Mouse (Mus musculus): ENCODE data around the gene Dnajb13. TPM values are rescaled to one million over a fixed set of nuclear protein-coding genes. Genes with fewer than 3 reads are reported as not detected.

Gene Dnajb13
- polyA plus RNA-seq, 1 experiment from 2014 or later: 7.1 TPM

GRCm38 (mm10) chr7:100496371-100496770 lies 18.4 kb downstream of the Dnajb13 start:
- no peak overlapping the region for H3K9ac ChIP-seq (ENCODE audit: low read depth, low read length)
- H3K27me3 ChIP-seq (ENCODE audit: control insufficient read depth, insufficient read depth, low read length): peaks cover 4% of the 10 kb centered on the region; the same call in 1 of the 2 replicates
- H3K4me1 ChIP-seq (replicated peaks; ENCODE audit: control insufficient read depth, insufficient read depth, low read length): peaks cover 8% of the 10 kb centered on the region; the same call in 1 of the 2 replicates
- H3K4me2 ChIP-seq (replicated peaks; ENCODE audit: low read depth, low read length): no peak overlapping the region
- no peak for ATAC-seq (ENCODE audit: low FRiP score)
- DNase-seq (ENCODE audit: low spot score): no peak
- H3K4me3 ChIP-seq (ENCODE audit: low read depth, low read length): no peak overlapping the region
- H3K9me3 ChIP-seq (ENCODE audit: control insufficient read depth, low read length): no peaks in the 10 kb centered on the region
- H3K27ac ChIP-seq (ENCODE audit: low read depth, low read length): no peak overlapping the region
- WGBS: 87% methylated on average over 6 of the region's 6 CpGs
- H3K36me3 ChIP-seq (ENCODE audit: control insufficient read depth, insufficient read depth, low read length): no peaks in the 10 kb centered on the region

DNA sequence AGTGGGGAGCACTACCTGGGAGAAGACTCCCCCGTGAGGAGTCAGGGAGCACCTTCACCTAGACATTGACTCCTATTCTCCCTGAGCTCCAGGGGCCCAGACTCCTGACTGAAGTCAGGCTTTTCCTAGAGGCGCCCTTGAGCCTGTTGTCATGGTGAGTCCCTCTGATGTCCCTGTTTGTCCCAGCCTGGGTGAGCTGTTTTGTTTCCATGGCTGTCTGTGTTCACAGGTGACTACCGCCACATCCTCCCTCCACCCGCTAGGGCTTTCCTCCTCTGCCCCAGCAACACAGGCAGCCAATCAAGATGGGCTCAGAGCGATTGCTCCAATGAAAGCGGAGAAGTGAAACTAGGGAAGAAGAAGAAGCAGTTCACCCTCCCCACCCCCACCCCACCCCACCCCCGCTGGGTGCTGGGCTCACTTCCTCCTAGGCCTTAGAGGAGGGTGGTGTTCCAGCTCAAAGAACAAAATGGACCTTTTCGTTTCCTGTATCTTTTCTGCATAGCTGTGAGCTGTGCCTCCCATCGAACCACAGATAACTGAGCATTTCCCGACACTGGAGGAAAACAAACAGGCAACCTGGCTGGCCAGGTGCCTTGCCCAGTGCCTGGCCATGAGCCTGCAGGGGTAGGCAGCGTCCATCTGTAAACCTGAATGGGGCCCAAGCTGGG lies 19.0 kb downstream of the Dnajb13 start:
- WGBS: 28% methylated on average over 11 of the region's 11 CpGs
- ATAC-seq (ENCODE audit: low FRiP score) (peak; percentile 45), DNase-seq (ENCODE audit: low spot score) (peak; percentile 46)
- Histone ChIP-seq H3K4me3 (ENCODE audit: low read depth, low read length) (peak overlapping the region; percentile 9; the same call in 1 of the 2 replicates), H3K9me3 (ENCODE audit: control insufficient read depth, low read length) (no peaks in the 10 kb centered on the region), H3K27ac (ENCODE audit: low read depth, low read length) (peak overlapping the region; percentile 76), H3K36me3 (ENCODE audit: control insufficient read depth, insufficient read depth, low read length) (no peaks in the 10 kb centered on the region), H3K4me2 (replicated peaks; ENCODE audit: low read depth, low read length) (peak overlapping the region; percentile 30; the same call in 1 of the 2 replicates), H3K27me3 (ENCODE audit: control insufficient read depth, insufficient read depth, low read length) (peaks cover 4% of the 10 kb centered on the region; the same call in 1 of the 2 replicates), H3K4me1 (replicated peaks; ENCODE audit: control insufficient read depth, insufficient read depth, low read length) (peaks cover 8% of the 10 kb centered on the region; the same call in 1 of the 2 replicates), H3K9ac (ENCODE audit: low read depth, low read length) (no peak overlapping the region)

DNA sequence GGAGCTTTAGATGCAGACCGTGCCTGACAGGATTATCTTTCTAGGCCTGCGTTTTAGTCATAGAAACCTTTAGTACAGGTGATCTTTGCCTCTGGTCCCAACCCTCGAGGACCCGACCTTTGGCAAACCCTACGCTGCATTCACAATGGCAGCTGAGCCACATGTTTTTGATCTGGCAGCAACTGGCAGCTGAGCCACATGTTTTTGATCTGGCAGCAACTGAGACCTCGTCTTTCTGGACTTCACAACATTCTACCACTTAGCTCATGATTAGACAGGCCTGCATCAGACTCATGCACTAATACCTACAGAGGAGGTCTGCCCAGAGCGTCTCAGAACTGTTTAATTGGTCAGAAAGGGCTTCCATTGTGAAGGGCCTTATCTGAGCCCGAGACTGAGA lies 19.7 kb downstream of the Dnajb13 start:
- H3K9me3 ChIP-seq (ENCODE audit: control insufficient read depth, low read length): no peaks in the 10 kb centered on the region
- H3K27ac ChIP-seq (ENCODE audit: low read depth, low read length): peak overlapping the region; percentile 76
- ATAC-seq (ENCODE audit: low FRiP score): no peak
- DNase-seq (ENCODE audit: low spot score): peak; percentile 38
- H3K36me3 ChIP-seq (ENCODE audit: control insufficient read depth, insufficient read depth, low read length): no peaks in the 10 kb centered on the region
- H3K27me3 ChIP-seq (ENCODE audit: control insufficient read depth, insufficient read depth, low read length): peaks cover 4% of the 10 kb centered on the region; the same call in 1 of the 2 replicates
- H3K4me3 ChIP-seq (ENCODE audit: low read depth, low read length): peak overlapping the region; percentile 9; the same call in 1 of the 2 replicates
- WGBS: 49% methylated on average over 8 of the region's 8 CpGs
- H3K4me1 ChIP-seq (replicated peaks; ENCODE audit: control insufficient read depth, insufficient read depth, low read length): peaks cover 8% of the 10 kb centered on the region; the same call in 1 of the 2 replicates
- H3K9ac ChIP-seq (ENCODE audit: low read depth, low read length): no peak overlapping the region
- H3K4me2 ChIP-seq (replicated peaks; ENCODE audit: low read depth, low read length): peak overlapping the region; percentile 30; the same call in 1 of the 2 replicates

DNA sequence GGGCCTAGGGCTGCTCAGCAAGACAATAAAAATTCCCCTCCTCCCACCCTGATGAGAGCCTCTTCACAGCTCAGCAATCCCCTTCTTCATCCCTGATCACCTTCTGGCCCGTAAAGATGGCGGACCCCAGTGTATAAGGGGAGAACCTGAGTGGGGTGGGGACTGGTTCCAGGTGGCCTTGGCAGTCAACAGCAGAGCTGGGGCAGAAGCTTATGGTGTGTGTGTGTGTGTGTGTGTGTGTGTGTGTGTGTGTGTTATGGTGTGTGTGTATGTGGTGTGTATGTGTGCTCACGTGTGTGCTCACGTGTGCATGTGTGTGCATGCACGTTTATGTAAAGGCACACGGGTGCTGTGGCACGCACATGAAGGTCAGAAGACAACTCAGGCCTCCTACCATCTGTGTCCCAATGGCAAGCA lies 20.3 kb downstream of the Dnajb13 start:
- Histone ChIP-seq H3K4me3 (ENCODE audit: low read depth, low read length) (peak overlapping the region; percentile 40), H3K9ac (ENCODE audit: low read depth, low read length) (no peak overlapping the region), H3K4me1 (replicated peaks; ENCODE audit: control insufficient read depth, insufficient read depth, low read length) (peaks cover 8% of the 10 kb centered on the region; the same call in 1 of the 2 replicates), H3K36me3 (ENCODE audit: control insufficient read depth, insufficient read depth, low read length) (no peaks in the 10 kb centered on the region), H3K4me2 (replicated peaks; ENCODE audit: low read depth, low read length) (peak overlapping the region; percentile 73), H3K27me3 (ENCODE audit: control insufficient read depth, insufficient read depth, low read length) (peaks cover 4% of the 10 kb centered on the region; the same call in 1 of the 2 replicates), H3K9me3 (ENCODE audit: control insufficient read depth, low read length) (no peaks in the 10 kb centered on the region), H3K27ac (ENCODE audit: low read depth, low read length) (no peak overlapping the region; the same call in 1 of the 2 replicates)
- no peak for DNase-seq (ENCODE audit: low spot score)
- WGBS: 92% methylated on average over 7 of the region's 7 CpGs
- no peak for ATAC-seq (ENCODE audit: low FRiP score)

- H3K4me1 ChIP-seq (replicated peaks; ENCODE audit: control insufficient read depth, insufficient read depth, low read length): peaks cover 8% of the 10 kb centered on the region; the same call in 1 of the 2 replicates
- H3K4me3 ChIP-seq (ENCODE audit: low read depth, low read length): peak overlapping the region; percentile 40
- peak; percentile 23; the same call in 1 of the 2 replicates for ATAC-seq (ENCODE audit: low FRiP score)
- 42% methylated on average over 19 of the region's 19 CpGs for WGBS
- H3K9me3 ChIP-seq (ENCODE audit: control insufficient read depth, low read length): no peaks in the 10 kb centered on the region
- no peak overlapping the region for H3K9ac ChIP-seq (ENCODE audit: low read depth, low read length)
- H3K36me3 ChIP-seq (ENCODE audit: control insufficient read depth, insufficient read depth, low read length): no peaks in the 10 kb centered on the region
- peak; percentile 40 for DNase-seq (ENCODE audit: low spot score)
- peaks cover 4% of the 10 kb centered on the region; the same call in 1 of the 2 replicates for H3K27me3 ChIP-seq (ENCODE audit: control insufficient read depth, insufficient read depth, low read length)
- H3K4me2 ChIP-seq (replicated peaks; ENCODE audit: low read depth, low read length): peak overlapping the region; percentile 73
- no peak overlapping the region; the same call in 1 of the 2 replicates for H3K27ac ChIP-seq (ENCODE audit: low read depth, low read length)
Measured at GRCm38 (mm10) chr7:100493484-100494414, 21.0 kb downstream of the Dnajb13 start.

- H3K27me3 ChIP-seq (ENCODE audit: control insufficient read depth, insufficient read depth, low read length): peaks cover 4% of the 10 kb centered on the region; the same call in 1 of the 2 replicates
- no peaks in the 10 kb centered on the region for H3K9me3 ChIP-seq (ENCODE audit: control insufficient read depth, low read length)
- H3K27ac ChIP-seq (ENCODE audit: low read depth, low read length): peak within 1 kb of the TSS; percentile 17; the same call in 1 of the 2 replicates
- under 1% methylated on average over 27 of the region's 27 CpGs for WGBS
- H3K4me2 ChIP-seq (replicated peaks; ENCODE audit: low read depth, low read length): peak within 1 kb of the TSS; percentile 73
- peaks cover 8% of the 10 kb centered on the region; the same call in 1 of the 2 replicates for H3K4me1 ChIP-seq (replicated peaks; ENCODE audit: control insufficient read depth, insufficient read depth, low read length)
- DNase-seq (ENCODE audit: low spot score): peak; percentile 84
- peak; percentile 78 for ATAC-seq (ENCODE audit: low FRiP score)
- peak within 1 kb of the TSS; percentile 40 for H3K4me3 ChIP-seq (ENCODE audit: low read depth, low read length)
- H3K36me3 ChIP-seq (ENCODE audit: control insufficient read depth, insufficient read depth, low read length): no peaks in the 10 kb centered on the region
- H3K9ac ChIP-seq (ENCODE audit: low read depth, low read length): peak within 1 kb of the TSS; percentile 50; the same call in 1 of the 2 replicates
Measured at GRCm38 (mm10) chr7:100493117-100493483, 21.7 kb downstream of the Dnajb13 start, which contains the start of gene Ucp2. Gene Ucp2, plus strand, starts transcription at chr7:100493337.

GRCm38 (mm10) chr7:100492391-100493116 lies 22.2 kb downstream of the Dnajb13 start:
- Histone ChIP-seq H3K4me3 (ENCODE audit: low read depth, low read length) (peak overlapping the region; percentile 40), H3K27me3 (ENCODE audit: control insufficient read depth, insufficient read depth, low read length) (peaks cover 4% of the 10 kb centered on the region; the same call in 1 of the 2 replicates), H3K4me1 (replicated peaks; ENCODE audit: control insufficient read depth, insufficient read depth, low read length) (peaks cover 8% of the 10 kb centered on the region; the same call in 1 of the 2 replicates), H3K9me3 (ENCODE audit: control insufficient read depth, low read length) (no peaks in the 10 kb centered on the region), H3K36me3 (ENCODE audit: control insufficient read depth, insufficient read depth, low read length) (no peaks in the 10 kb centered on the region), H3K9ac (ENCODE audit: low read depth, low read length) (peak overlapping the region; percentile 50; the same call in 1 of the 2 replicates), H3K4me2 (replicated peaks; ENCODE audit: low read depth, low read length) (peak overlapping the region; percentile 73), H3K27ac (ENCODE audit: low read depth, low read length) (0 out of 2 replicates have a peak overlapping the region, but pooled peaks have one; percentile 17)
- DNase-seq (ENCODE audit: low spot score) (peak; percentile 2), ATAC-seq (ENCODE audit: low FRiP score) (peak; percentile 59; the same call in 1 of the 2 replicates)
- 3% methylated on average over 31 of the region's 36 CpGs for WGBS

Measured in hindbrain, embryonic 11.5 days (tissue).